Mouse (Mus musculus) adrenal gland, postnatal 10 days (tissue): ENCODE measurements around the gene Sucla2. TPM values are rescaled to one million over a fixed set of nuclear protein-coding genes. Genes with fewer than 3 reads are reported as not detected.
"Not testable (repeated sequence)": the region's sequence is repeated elsewhere in the genome, so short reads cannot be mapped to it uniquely, and the experiment has no call there.

Source experiments
- DNase-seq: peaks from one replicate; pipeline ENCODE4 v3.0.0; 2021; ENCODE audit warnings: mixed read lengths
- total RNA-seq, 2 experiments: library from RNA; stranded (reverse); gene quantifications; 2 replicates each; pipeline ENCODE4 v1.2.3; 2021

Gene Sucla2
- total RNA-seq, 2 experiments from 2014 or later = 1,072 to 1,158 TPM

DNA sequence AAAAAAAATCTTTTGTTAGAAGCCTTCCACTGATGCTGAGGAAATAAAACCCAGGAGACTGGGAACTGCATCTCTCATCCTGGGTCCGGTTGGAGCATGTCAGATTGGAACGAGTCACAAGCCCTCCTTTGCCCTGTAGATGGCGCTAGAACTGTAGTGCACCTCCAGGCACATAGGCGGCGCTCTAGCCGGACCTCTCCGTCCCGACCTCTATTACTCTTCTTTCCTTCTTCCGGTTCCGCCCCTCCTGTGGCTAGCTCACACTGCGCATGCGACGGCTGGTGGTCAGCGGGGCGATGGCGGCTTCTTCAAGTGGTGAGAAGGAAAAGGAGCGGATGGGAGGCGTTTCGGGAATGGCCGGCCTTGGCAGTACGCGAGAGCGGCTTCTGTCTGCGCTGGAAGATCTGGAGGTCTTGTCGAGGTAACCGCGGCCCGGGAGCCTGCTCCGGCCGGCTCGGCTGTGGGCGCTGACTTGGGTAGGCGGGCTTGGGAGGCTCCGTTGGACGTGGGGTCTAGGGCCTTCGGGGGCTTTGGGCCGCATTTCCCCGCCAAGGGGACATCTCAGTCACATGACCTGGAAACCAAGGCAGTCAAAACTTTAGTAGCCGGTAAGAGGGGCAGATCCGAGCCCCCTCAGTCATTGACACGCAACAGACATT is 15.2 kb upstream of the Sucla2 start, which contains the start of gene Med4:
Gene Med4, plus strand, starts transcription at position 261 of the 659 bp plus-strand sequence.
- DNase-seq = peak; percentile 97

DNA sequence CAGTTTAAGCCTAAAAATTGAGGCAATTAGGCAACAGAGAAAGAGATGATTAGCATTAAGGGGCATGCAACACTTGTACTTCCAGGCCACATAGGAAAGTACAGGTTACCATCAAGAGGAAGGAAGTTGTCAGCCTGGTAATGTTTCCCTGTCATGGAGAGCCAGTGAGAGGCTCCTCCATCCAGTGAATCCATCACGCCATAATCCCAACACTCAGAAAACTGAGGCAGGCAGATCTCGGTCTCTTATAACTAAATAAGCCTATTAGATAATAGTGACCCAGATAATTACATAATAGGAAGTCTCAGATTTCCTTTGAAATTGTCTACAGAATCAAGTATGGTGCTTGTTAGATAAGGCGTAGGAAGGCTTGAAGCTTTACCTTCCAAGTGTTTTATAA is 983 bp upstream of the Sucla2 start:
- no peak for DNase-seq

DNA sequence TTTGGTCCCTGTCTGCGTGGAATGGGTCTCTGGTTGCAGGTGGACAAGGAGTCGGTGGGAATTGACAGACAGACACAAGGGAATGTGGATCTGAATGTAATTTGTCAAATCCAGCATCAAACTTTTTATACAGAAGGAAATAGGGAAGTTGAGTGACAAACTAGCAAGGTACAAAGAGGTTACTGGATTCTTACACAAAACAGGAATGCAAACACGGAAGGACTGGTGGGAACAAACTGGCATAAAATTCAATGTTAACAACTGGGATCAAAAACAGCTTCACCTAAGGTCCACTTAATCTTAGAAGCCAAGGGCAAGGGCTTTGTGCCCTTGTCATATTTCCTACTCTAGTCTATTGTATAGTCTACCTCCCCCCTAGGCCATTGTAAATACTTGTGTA is 3.5 kb downstream of the Sucla2 start:
- DNase-seq = not testable (repeated sequence)

DNA sequence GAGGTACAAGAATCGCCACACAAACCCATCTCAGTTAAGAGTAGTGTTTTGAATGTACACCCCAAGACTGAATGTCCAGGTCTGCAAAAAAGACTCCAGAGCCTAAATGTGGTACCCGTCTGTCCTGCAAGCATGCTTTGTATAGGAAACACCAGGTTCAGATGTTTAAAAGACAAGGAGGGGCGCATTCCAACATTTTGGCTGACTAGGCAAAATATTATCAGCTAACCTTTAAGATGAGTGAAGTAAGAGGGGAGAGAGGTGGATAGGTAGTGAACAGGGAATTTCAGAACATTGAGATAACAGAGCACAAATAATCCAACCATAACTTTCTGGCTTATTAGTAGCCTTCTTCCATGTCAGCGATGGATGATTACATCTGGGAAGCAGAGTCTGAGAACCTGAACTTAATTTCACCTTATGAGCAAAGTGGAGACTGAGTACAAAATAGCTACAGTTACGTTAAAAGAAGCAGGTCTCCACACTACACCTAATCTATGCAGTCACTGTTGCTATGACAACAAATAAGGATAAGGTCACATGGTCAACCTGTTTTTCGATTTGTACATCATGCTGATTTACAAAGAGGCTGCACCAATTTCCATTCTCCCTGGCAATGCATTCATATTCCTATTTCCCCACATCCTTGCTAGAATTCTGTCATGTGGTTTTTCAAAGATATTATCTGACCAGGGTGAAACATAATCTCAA is 8.8 kb downstream of the Sucla2 start:
- no peak for DNase-seq

DNA sequence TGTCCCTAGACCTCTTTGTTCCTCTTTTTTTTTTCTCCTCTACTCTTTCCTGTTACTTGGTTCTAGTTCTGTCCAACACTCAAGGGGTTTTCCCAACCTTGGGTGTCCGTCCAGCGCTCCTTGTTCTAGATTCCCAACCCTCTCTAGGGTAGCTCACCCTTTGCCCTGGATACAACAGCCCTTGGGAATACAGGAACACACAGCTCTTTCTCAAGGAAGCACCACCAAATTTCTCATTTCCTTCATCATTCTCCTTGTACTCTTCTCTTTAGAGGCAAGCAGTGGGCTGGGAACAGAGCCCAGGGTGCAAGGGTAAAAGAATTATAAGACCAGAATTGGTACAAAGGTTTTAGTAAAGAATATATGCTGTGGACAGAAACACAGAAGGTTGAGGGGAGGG is 10.5 kb downstream of the Sucla2 start:
- peak; percentile 60 for DNase-seq

DNA sequence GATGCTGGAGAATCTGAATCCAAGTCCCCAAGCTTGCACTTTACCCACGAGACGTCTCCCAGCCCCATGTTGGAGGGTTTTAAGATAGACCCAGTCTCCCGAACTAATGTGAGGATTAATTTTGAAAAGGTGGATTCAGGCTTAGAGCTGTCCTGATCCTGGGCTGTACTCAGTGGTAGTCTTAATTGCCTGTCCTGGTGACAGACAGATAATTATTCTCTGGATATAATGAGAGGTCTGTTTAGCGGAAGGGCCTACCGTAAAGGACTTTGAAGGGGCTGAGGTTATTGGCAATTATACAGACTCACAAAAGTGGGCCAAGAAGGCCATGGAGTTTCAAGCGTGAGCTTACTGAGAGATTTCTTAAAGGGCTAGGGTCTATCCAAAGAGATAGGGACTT is 18.7 kb downstream of the Sucla2 start:
- DNase-seq = no peak

DNA sequence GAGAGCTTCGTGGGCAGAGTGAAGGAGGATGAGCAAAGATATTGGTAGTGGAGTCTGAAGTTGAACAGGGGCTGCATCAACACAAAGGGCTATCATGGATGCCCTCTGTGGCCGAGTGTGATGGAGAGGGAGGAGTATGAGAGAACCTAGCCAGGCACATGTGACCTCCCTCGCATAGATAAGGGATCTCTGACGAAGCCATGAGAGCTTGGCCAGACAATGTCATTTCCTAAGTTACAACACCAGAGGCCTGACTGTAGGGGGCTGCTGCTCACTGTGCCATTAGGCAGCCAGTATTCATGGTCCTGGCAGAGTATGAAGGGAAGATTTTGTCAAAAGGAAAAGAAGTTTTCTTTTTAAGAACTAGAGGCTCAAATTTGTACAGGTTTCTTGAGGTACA is 21.9 kb downstream of the Sucla2 start:
- no peak for DNase-seq

DNA sequence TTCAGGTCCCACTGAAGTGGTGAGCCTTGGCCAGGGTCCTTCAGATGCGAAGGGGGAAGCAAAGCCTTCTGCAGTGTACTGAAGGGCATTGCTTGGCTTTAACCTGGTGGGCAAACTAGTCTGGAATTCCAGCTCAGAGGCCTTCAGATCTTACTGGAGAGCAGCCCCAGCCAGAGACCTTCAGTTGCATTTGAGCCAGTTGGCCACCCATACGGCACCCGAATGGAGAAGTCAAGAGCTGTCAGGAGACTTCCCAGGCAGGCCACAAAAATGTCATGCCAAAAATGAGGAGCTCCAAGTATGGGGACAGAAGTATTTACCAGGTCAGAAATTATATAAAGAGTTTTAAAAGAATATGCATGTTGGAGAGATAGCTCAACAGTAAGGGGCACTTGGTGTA is 22.9 kb downstream of the Sucla2 start, which contains the start of gene Nudt15:
Gene Nudt15, minus strand, starts transcription at position 192 of the 400 bp plus-strand sequence.
- peak; percentile 50 for DNase-seq

DNA sequence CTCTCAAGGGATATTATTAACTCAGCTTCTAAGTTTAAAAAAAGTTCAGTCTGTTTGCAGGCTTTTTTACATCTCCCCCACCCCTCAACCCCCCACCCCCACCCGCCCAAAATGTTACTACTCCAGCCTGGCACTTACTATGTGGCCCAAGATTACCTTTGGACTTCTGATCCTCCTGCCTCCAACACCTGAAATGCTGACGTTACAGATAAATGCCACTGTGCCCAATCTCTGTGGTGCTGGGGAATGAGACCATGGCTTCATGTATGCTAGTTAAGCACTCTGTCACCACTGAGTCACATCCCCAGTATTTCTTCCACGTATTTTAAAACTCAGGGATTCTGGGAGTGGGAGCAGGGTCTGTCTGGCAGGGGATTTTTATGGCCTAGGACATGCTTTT is 25.2 kb downstream of the Sucla2 start:
- DNase-seq = no peak

DNA sequence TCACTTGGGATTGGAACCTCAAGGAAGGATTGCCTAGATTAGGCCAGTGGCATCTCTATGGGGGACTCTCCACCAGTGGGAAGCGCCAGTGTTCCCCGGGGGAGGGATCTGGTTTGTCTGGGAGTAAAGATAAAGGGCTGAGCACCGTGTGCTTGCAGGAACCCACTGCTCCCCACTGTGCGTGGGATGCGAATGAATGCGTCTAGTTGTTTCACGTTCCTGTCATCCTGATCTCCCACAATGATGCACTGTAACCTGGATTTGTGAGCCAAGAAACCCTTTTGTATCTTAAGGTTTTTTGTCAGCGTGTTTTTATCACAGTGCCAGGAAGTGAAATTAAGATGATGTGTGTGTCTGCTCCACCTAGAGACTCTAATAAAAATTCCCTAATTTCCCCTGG is 25.6 kb downstream of the Sucla2 start:
- DNase-seq = no peak

DNA sequence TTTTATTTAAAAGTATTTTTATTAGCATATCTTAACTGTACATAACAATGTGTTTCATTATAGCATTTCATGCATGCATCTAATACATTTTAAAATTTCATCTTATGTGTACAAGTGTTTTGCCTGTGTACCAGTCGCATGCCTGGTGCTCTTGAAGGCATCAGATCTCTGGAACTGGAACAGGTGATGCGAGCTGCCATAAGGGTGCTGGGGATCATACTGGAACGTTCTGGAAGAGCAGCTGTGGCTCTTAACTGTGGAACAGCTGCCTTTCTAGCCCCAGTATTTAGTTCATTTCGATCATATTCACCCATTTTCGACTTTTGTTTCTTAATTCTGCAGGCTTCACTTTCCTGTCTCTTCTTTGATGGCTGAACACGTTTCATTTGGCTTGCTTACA is 26.0 kb downstream of the Sucla2 start:
- DNase-seq = no peak

DNA sequence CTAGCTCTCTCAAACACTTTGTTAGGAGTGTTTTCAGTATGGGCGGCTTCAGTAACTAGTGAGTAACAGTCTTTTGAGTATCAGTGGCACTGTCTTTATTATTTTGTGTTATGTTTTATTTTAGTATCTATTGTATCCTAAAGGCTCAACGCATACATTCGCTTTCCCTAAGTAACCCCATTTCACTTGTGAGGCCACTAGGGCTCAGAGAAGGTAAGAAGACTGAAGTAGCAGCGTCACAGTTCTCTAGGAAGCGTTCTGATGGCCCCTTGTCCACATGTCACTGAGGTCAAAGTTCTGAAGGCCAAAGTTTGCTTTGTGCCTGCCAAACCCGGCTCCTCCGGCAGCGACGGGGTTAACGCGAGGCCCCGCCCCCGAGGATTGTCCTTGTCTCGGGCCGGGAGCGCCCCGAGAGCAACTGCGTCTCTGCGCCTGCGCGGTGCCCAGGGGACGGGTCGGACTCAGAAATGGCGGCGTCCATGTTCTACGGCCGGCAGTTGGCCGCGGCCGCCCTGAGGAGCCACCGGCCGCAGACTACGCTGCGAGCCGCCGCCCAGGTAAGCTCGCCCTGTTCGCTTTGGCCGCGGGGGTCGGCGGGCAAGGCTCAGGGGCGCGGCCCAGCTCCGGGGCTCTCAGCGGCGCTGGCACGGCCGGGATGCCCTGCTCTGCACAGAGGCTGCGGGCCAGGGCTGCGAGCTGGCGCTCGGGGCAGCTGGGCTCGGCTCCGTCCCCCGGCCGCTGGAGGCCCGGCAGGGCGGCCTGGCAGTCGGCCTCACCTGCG is 27.4 kb downstream of the Sucla2 start:
- DNase-seq = peak; percentile 99

DNA sequence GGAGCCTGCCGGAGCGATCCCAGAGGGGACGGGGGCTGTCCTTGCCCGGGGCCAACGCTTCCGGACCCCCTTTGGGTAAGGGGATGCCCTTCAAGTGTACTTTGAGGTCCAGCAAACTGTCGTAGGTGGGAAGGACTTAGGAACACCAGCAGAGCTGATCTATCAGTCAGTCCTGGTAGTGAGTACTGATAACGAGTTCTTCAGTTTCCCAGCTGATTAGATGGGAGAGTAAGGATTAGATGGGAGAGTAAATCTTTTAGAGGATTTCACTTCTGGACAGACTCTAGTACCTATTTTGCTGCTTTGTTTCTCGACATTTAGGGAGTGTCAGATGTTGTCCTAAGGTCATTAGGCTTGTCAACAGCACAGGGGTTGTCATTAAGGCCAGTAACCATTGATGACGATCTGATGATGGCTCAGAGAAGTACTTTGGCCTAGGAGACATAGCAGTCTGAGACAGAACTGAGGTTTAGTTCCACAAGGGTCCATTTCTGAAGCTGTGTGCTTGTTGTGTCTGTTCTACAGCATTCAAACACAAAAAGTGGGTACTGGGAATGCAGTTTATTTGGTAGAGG is 28.1 kb downstream of the Sucla2 start:
- DNase-seq = no peak

DNA sequence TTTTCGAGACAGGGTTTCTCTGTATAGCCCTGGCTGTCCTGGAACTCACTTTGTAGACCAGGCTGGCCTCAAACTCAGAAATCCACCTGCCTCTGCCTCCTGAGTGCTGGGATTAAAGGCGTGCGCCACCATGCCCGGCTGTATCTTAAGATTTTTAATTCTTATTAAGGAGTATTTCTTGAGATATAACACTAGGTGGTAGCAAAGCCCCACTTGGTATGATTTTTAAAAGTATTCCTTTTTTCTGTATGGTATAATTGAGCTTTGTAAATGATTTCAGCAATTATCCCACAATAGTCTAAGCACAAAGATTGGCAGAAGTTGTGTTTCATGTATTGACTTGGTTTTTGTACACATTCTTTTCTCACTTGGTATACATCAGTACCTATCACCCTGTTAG is 44.7 kb downstream of the Sucla2 start:
- not testable (repeated sequence) for DNase-seq

DNA sequence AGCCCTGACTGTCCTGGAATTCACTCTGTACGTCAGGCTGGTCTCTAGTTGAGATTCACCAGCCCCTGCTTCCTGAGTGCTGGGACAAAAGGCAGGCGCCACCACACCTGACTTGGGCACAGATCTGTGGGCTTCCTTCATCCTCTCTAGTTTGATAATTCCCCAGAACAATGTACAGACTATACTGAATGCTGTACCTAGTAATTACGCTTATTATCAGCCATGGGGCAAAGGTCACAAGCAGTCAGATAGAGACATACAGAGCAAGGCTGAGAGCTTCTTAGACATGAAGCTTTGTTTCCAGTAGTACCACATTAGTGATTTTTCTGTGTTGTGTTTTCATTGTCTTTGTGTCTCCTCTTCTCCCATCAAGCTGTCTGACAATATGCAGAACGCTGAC is 46.0 kb downstream of the Sucla2 start:
- no peak for DNase-seq

DNA sequence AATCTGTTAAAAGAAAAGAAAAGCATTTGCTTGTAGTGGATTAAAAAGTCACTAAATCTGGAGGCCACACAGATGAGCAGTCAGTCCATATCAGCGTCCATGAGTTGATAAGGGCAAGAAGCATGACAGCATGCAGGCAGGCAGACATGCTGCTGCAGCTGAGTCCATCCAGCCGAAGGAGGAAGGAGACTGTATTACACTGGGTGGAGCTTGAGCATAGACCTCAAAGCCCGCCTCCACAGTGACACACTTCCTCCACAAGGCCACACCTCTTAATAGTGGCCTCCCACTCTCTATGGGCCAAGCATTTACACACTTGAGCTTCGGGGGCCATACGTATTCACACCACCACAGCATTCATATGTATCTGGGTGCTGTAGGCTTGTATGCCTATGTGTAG is 48.9 kb downstream of the Sucla2 start:
- no peak for DNase-seq

DNA sequence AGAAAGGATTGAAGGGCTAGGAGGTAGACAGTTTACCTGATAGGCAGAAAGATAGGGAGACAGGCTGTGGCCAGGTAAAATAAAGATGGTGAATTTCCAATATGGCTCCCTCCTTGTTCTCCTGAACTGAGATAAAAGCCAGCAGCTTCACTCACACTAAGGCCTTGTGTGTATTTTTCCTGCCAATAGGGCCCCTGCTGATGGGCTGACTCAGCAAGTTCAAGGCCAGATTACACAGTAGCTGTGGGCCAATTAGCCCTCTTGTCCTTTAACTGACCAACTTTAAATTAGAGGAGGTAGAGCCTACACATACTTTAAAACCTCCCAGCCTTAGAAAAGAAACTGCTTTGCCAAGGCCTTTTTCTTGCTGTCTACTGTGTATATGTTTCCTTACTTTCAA is 51.2 kb downstream of the Sucla2 start:
- peak; percentile 37 for DNase-seq

DNA sequence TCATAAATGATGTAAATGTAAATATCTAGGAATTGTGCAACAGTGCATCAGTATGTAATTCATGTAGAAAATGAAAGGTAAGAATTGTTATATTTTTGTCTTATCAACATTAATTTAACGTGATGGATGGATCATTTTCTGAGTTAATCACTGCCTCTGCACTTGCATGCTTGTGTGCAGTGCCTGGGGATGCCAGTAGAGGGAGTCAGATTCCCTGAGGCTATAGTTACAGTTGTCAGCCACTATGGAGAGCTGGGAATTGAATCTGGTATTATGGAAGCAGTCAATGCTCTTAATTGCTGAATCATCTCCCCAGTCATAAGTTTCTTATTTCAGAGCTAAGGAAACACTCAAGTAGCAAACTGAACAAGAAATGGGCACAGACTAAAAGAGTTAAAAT is 63.0 kb downstream of the Sucla2 start:
- no peak for DNase-seq

DNA sequence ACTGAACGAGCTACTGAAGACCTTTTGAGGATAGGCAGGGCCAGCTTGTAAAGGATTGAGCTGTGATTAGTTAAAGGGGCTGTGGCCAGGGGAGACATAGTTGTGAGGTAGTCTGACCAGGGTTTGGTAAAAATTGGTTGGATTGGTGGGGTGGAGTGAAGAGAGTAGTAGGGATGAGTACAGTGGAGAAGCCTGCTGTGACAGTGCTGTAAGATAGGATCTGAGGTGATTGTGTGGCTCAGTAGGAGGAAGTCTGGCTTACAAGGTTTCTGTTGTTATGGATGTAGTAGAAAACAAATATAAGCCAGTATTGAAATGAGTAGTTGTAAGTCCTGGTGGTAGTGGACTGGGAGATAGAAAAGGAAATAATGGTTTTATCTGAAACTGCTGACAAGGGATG is 67.0 kb downstream of the Sucla2 start:
- no peak for DNase-seq

DNA sequence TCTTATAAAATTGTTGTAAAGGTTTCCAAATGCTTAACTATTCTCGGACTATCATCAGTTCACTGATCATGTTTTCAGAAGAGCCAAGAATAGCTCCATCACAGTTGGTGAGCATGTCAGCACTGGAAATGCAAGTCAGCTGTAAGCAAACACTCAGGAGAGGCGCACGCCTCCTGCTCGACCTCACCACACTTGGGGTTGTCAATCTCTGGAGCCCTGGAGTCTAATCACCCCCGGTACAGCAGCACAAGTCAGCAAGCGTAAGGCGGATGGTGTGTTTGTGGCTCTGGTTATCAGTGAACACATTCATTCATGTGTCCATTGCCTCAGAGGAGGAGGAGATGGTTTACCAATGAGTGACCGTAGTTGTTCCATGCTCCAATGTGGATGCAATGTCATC is 74.6 kb downstream of the Sucla2 start:
- no peak for DNase-seq

DNA sequence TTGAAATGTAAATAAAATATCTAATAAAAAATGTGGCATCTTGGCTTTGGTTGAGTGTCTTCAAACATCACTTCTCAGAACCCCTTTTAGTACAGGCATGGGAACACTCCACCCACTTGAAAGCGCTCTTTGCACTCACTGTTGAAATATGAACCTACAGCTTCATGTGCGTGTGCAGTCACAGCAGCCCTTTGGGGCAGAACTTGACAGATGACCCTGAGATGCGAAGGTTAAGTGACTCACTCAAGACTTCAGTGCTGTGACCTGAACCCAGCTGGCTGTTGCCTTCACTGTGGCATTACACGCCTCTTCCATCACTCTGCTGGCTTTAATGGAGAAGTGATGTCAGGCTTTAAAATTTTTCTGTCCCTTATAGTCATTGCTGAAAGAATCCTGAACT is 82.6 kb downstream of the Sucla2 start:
- peak; percentile 47 for DNase-seq

DNA sequence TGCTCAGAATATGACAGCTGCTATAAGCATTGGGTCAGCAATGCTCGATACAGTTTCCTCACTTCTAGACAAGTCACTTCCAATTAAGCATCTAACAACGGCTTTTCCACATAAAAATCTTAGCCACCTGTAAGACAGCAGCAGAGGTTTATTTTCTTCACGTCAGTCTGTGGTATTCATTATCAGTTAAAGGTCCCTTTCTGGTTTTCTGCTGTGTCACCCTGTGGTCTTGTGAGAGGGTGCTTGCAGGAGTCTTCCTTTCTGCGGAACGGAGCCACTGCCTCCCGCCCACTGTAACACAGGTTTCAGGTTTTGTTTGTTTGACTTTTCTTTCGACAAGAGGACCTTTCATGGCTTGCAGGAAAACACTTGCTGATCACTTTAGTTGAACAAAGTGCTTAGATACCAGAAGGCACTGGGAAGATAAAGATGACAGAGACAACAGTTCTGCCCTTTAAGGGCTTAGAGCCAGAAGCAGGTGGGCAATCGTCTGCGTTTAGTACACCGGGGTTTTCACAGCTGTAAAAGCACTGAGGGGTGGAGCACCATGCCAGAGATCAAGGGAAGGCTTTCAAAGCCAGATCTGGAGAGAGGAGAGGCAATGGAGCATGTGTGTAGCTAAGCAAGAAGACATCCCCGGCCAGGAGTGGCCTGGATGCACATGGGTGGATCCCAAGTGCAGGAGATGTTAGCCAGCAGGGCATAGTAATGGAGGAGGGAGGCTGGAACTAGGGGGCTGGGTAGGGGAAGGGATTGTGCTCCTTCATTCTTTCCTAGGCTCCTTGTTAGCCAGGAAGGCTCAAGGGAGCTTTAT is 83.8 kb downstream of the Sucla2 start:
- DNase-seq = no peak
